Mouse (Mus musculus) stomach, postnatal 0 days (tissue): ENCODE measurements around the gene Arhgap31. TPM values are rescaled to one million over a fixed set of nuclear protein-coding genes. Genes with fewer than 3 reads are reported as not detected.
"Not testable (repeated sequence)": the region's sequence is repeated elsewhere in the genome, so short reads cannot be mapped to it uniquely, and the experiment has no call there.

Source experiments
- ATAC-seq: fragments of 200-750 bp; cut with Nextera tagmentation; 2 replicates; pipeline ENCODE4 v1.8.0; 2017; ENCODE audit not compliant: low FRiP score, low TSS enrichment
- DNase-seq: peaks from one replicate; pipeline ENCODE4 v3.0.0-alpha.2; 2016; ENCODE audit warnings: low spot score
- H3K27ac ChIP-seq: fragments of 300-500 bp; sonication (generic); replicated peaks from 2 replicates; pipeline ENCODE4 v1.5.1; 2014; ENCODE audit warnings: mild to moderate bottlenecking, control low read depth
- H3K27me3 ChIP-seq: fragments of 300-500 bp; sonication (generic); 2 replicates; pipeline ENCODE4 v1.6.1; 2014; ENCODE audit warnings: low read length; ENCODE audit not compliant: control insufficient read depth, insufficient read depth
- H3K36me3 ChIP-seq: fragments of 300-500 bp; sonication (generic); 2 replicates; pipeline ENCODE4 v1.6.1; 2014; ENCODE audit warnings: low read length, mixed read lengths; ENCODE audit not compliant: control insufficient read depth, insufficient read depth
- H3K4me1 ChIP-seq: fragments of 300-500 bp; sonication (generic); replicated peaks from 2 replicates; pipeline ENCODE4 v1.6.1; 2014; ENCODE audit warnings: antibody characterized with exemption; ENCODE audit not compliant: control insufficient read depth, insufficient read depth
- H3K4me2 ChIP-seq: fragments of 300-500 bp; sonication (generic); replicated peaks from 2 replicates; pipeline ENCODE4 v1.6.1; 2014; ENCODE audit warnings: low read depth, mild to moderate bottlenecking, control low read depth, moderate library complexity
- H3K4me3 ChIP-seq: fragments of 300-500 bp; sonication (generic); 2 replicates; pipeline ENCODE4 v1.5.1; 2014; ENCODE audit warnings: low read depth, low read length, control low read depth
- H3K9ac ChIP-seq: fragments of 300-500 bp; sonication (generic); 2 replicates; pipeline ENCODE4 v1.6.1; 2014; ENCODE audit warnings: mild to moderate bottlenecking, low read length, control low read depth, mixed read lengths
- H3K9me3 ChIP-seq: fragments of 300-500 bp; sonication (generic); 2 replicates; pipeline ENCODE4 v1.6.1; 2016; ENCODE audit warnings: low read length; ENCODE audit not compliant: control insufficient read depth
- CTCF ChIP-seq: IDR thresholded peaks from 2 replicates; pipeline ENCODE4 v1.5.1; 2016; ENCODE audit warnings: antibody characterized with exemption, low read depth, mild to moderate bottlenecking, moderate library complexity
- EP300 ChIP-seq: optimal IDR thresholded peaks from 2 replicates; pipeline ENCODE3; 2016; ENCODE audit warnings: antibody characterized with exemption
- WGBS: fragments of 180-500 bp; shearing (Covaris S2); extraction: QIAGEN DNeasy Blood & Tissue Kit; methylation state at CpG from one replicate; pipeline ENCODE4 v1.1.7; 2014; 5-methylcytosine and 5-hydroxymethylcytosine counted together
- polyA plus RNA-seq: library from polyadenylated mRNA; unstranded; fragments of >200 nt; fragmentation: Nextera tagmentation; extraction: Ambion mirVana; gene quantifications from 2 replicates; pipeline ENCODE4 v1.2.1, GENCODE M21; 2015

Arhgap31 gene
- polyA plus RNA-seq, 1 experiment from 2014 or later, result 3.1 TPM

DNA sequence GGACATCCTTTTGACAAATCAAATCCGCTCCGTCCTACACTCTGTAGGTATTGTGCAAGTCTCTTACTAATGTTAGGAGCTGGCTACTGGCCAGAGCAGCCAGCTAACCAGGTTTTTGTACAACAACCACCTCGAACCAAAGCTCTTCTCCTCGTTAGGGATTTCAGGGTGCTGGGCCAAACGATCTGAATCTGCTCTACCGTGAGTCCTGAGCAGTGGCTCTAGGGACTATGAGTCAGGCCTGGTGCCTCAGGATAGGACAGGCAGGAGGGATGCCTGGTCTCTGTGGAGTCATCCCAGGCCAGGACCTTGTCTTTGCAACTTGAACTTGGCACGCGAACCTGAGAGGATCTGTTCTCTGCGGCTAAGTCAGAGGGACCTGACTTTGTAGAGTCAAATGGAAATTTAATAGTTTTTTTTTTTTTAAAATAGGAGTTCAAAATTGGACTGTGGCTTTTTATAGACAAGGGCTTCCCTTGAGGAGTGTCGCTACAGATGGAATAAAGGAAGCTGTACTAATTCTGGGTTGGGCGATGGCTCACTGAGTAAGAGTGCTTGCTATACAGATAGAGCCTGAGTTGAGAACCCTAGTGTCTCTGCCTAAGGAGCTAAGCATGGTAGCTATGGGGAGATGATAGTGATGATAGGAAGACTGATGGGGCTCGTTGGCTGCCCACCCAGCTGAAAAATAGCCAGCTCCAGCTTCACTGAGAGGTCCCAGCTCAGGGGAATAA, 24.4 kb downstream of the Arhgap31 start:
- ATAC-seq (no peak), DNase-seq (no peak)
- H3K4me2 ChIP-seq, result no peak overlapping the region
- no peaks in the 10 kb centered on the region for H3K27me3 ChIP-seq
- H3K4me3 ChIP-seq, result no peak overlapping the region
- H3K27ac ChIP-seq, result no peak overlapping the region; the same call in 1 of the 2 replicates
- H3K36me3 ChIP-seq, result no peaks in the 10 kb centered on the region
- 61% methylated on average over 12 of the region's 12 CpGs for WGBS
- no peak overlapping the region for H3K9ac ChIP-seq
- H3K9me3 ChIP-seq, result no peaks in the 10 kb centered on the region
- TF ChIP-seq CTCF, result no peak
- TF ChIP-seq EP300, result no peak
- no peaks in the 10 kb centered on the region; the same call in 1 of the 2 replicates for H3K4me1 ChIP-seq

DNA sequence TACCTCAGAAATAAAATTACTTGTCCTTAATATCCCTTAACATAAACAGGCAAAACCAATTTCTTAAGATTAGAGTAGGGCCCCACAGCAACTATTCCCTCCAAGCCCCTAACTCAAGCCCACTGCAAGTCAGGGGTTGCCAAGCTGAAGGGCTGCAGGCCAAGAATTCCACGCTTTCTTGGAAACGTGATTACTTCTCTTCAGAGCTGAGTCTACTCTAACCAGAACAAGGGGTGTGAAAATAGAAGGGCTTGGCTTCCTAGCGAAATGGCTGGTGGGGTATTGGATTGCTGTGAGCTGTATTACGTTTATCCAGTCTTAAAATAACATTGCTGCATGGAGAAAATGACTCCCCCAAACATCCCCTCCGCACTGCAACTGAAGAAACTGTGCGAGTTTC, 25.4 kb downstream of the Arhgap31 start:
- Histone ChIP-seq H3K4me3 (no peak overlapping the region), H3K9me3 (no peaks in the 10 kb centered on the region), H3K36me3 (no peaks in the 10 kb centered on the region), H3K9ac (no peak overlapping the region), H3K27me3 (no peaks in the 10 kb centered on the region), H3K4me2 (no peak overlapping the region), H3K4me1 (no peaks in the 10 kb centered on the region; the same call in 1 of the 2 replicates), H3K27ac (peak overlapping the region; percentile 35; the same call in 1 of the 2 replicates)
- TF ChIP-seq CTCF (no peak), EP300 (no peak)
- DNase-seq (no peak), ATAC-seq (no peak)
- 52% methylated on average over 6 of the region's 6 CpGs for WGBS

DNA sequence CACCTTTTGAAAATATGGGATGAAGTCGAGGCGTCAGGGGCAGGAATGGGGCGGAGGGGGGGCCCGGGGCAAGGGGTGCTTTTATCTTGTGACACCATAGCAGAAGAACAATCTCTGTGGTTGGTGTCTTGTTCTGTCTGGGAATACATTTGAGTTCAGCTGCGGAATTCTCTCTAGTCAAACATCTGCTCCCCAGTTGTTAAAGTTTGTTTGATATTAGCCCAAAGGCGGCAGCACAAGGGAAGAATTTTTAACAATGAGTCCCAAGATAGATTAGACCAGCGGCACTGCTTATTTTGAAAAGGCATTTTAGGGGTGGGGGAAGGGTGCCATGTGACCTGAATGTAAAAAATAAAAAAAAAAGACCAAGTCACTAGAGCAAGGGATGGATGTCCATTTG, 30.0 kb downstream of the Arhgap31 start:
- DNase-seq (no peak), ATAC-seq (no peak)
- TF ChIP-seq EP300 (no peak), CTCF (no peak)
- no peak overlapping the region for H3K9ac ChIP-seq
- H3K9me3 ChIP-seq, result no peaks in the 10 kb centered on the region
- no peak overlapping the region for H3K4me3 ChIP-seq
- no peaks in the 10 kb centered on the region for H3K27me3 ChIP-seq
- WGBS, result 41% methylated on average over 7 of the region's 7 CpGs
- H3K4me1 ChIP-seq, result no peaks in the 10 kb centered on the region
- no peak overlapping the region for H3K4me2 ChIP-seq
- H3K36me3 ChIP-seq, result no peaks in the 10 kb centered on the region
- no peak overlapping the region for H3K27ac ChIP-seq

DNA sequence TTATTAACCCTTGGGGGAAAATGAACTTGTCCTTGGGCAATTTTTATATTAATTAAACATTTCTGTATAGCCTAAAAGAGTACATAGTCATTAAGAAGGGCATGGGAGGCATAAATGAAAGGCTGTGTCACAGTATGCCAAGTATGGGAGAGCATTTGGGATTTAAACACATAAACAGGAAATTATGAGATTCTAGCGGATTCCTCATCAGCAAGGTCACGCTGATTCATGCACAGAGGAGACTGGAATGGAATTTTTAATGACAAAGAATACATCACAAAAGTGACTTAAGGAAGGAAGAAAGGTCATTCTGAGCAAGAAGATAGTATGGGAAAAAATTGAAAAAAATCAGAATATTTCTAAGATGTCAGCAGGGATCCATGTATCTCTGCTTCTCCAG, 31.8 kb downstream of the Arhgap31 start:
- H3K9me3 ChIP-seq, result no peaks in the 10 kb centered on the region
- H3K4me2 ChIP-seq, result no peak overlapping the region
- H3K9ac ChIP-seq, result no peak overlapping the region
- H3K27me3 ChIP-seq, result no peaks in the 10 kb centered on the region
- no peaks in the 10 kb centered on the region for H3K4me1 ChIP-seq
- no peak overlapping the region for H3K27ac ChIP-seq
- no peak overlapping the region for H3K4me3 ChIP-seq
- 83% methylated on average over 2 of the region's 2 CpGs for WGBS
- H3K36me3 ChIP-seq, result no peaks in the 10 kb centered on the region
- no peak for TF ChIP-seq EP300
- no peak for TF ChIP-seq CTCF
- DNase-seq (no peak), ATAC-seq (no peak)

DNA sequence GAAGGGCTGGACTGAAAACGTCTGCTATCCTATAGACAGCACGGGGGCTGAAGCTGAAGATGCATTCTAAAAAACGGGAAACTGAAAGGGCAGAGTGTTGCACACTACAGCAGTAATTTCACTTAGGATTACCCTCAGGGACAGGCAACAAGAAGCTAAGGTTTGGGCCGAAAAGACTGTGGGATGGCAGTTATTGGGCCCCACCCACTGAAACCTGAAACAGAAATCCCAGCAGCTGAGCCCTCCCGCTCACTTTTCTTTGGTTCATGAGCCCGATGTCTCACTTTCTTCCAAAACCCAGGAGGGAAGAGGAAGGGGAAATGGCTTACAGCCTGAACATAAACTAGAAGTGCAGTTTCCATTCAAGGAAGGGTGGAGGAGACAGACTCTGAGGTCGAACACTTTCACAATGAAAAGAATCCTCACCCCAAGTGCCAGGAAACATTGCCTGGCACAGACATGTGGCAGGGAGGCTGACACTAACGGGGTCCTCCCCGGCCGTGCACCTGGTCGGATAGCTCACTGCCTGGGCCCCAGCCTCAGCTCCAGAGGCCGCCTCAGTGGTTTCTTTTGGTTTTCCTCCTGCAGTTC, 33.5 kb downstream of the Arhgap31 start:
- TF ChIP-seq CTCF (no peak), EP300 (no peak)
- Histone ChIP-seq H3K4me2 (no peak overlapping the region), H3K4me1 (no peaks in the 10 kb centered on the region), H3K9me3 (no peaks in the 10 kb centered on the region), H3K27ac (no peak overlapping the region; the same call in 1 of the 2 replicates), H3K9ac (no peak overlapping the region), H3K4me3 (no peak overlapping the region), H3K36me3 (no peaks in the 10 kb centered on the region), H3K27me3 (no peaks in the 10 kb centered on the region)
- DNase-seq (no peak), ATAC-seq (no peak)
- 41% methylated on average over 12 of the region's 12 CpGs for WGBS

DNA sequence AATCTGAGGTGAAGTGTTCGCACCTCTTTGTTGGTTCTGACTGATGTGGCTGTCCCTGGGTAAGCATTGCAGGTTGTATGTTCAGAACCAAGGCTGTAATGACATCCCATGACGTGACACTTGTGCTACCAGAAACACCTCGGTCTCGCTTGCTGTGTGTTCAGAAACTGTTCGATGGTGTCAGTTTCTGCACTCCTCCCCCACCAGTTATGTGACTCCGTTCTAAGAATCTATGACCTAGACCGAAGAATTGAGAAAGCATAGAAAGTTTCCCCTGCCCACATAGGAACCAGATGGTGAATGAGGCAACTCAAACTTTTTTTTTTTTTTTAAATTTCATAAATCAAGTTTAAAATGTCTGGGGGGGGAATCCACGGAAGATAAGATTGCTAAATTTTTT, 34.2 kb downstream of the Arhgap31 start:
- Histone ChIP-seq H3K9me3 (no peaks in the 10 kb centered on the region), H3K9ac (no peak overlapping the region), H3K36me3 (no peaks in the 10 kb centered on the region), H3K27ac (no peak overlapping the region), H3K4me1 (no peaks in the 10 kb centered on the region), H3K27me3 (no peaks in the 10 kb centered on the region), H3K4me2 (no peak overlapping the region), H3K4me3 (no peak overlapping the region)
- WGBS, result 81% methylated on average over 8 of the region's 8 CpGs
- ATAC-seq (no peak), DNase-seq (no peak)
- TF ChIP-seq EP300 (no peak), CTCF (no peak)

DNA sequence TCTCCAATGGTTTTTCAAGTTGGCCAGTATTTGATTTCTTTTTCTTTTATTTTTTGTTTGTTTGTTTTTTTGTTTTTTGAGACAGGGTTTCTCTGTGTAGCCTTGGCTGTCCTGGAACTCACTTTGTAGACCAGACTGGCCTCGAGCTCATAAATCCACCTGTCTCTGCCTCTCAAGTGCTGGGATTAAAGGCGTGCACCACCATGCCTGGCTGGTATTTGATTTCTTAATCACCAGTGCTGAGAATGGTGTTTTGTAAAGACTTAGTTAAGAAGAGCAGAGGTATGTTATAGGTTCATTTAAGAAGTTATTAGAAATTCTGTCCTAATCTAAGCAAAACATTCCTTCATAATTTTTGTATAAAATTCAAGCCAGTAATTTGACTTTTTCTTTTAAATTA, 35.1 kb downstream of the Arhgap31 start:
- H3K9me3 ChIP-seq, H3K4me1 ChIP-seq, H3K27me3 ChIP-seq, H3K4me3 ChIP-seq, H3K9ac ChIP-seq, H3K4me2 ChIP-seq, H3K27ac ChIP-seq, H3K36me3 ChIP-seq, ATAC-seq, DNase-seq: not testable (repeated sequence)
- WGBS, result 64% methylated on average over 2 of the region's 2 CpGs
